Mouse (Mus musculus): Measurements from ENCODE around the gene Nfu1. TPM values are rescaled to one million over a fixed set of nuclear protein-coding genes. Genes with fewer than 3 reads are reported as not detected.

Nfu1 gene
- polyA plus RNA-seq, 1 experiment from 2014 or later, result 104 TPM

DNA sequence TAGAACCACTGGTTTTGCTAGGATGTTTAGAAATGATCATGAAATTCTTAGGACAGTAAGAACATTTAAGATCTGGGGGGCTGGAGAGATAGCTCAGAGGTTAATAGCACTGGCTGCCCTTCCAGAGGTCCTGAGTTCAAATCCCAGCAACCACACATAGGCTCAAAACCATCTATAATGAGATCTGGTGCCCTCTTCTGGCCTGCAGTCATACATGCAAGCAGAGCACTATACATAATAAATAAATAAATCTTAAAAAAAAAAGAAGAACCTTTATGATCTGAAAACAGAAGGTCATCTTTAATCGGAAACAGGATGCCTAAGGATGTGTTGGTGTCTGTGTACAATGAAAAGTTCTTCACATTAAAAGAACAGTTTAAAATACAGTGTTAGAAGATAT, 50.7 kb downstream of the Nfu1 start:
- no peaks in the 10 kb centered on the region for H3K4me1 ChIP-seq (ENCODE audit: control insufficient read depth, insufficient read depth, low read length)
- no peak overlapping the region for H3K4me3 ChIP-seq (ENCODE audit: low read depth, low read length)
- no peak overlapping the region for H3K27ac ChIP-seq (replicated peaks; ENCODE audit: low read depth, low read length)
- H3K9me3 ChIP-seq (replicated peaks; ENCODE audit: control insufficient read depth, low read length), result no peaks in the 10 kb centered on the region
- no peaks in the 10 kb centered on the region for H3K27me3 ChIP-seq (ENCODE audit: control insufficient read depth, insufficient read depth, low read length)
- DNase-seq (ENCODE audit: low spot score) (no peak), ATAC-seq (replicated peaks; ENCODE audit: insufficient number of reproducible peaks, low FRiP score, low TSS enrichment, low read depth) (no peak)
- H3K9ac ChIP-seq (replicated peaks; ENCODE audit: low read length), result no peak overlapping the region
- 89% methylated on average over 1 of the region's 1 CpGs for WGBS
- no peak overlapping the region for H3K4me2 ChIP-seq (ENCODE audit: low read depth, low read length)
- no peaks in the 10 kb centered on the region; the same call in none of the 2 replicates for H3K36me3 ChIP-seq (replicated peaks; ENCODE audit: control insufficient read depth, insufficient read depth, low read depth, low read length)

DNA sequence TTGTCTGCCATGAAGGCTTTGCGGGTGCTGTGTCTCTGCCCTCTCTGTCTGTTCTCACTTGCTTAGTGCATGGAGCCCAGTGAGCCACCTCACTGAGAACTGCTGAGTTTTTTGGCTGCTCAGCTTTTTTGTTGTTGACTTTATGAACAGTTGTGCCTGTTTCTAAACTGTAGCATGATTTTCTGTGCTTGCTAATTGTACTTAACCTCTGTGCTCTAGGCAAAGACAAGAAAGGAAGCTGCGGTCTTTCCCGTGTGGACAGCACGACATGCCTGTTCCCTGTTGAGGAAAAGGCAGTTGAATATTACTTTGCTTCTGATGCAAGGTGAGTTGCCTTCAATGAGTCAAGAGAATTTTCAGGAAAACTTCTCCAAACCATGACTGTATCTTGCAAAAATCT, 54.5 kb downstream of the Nfu1 start:
- peaks cover 4% of the 10 kb centered on the region for H3K36me3 ChIP-seq (replicated peaks; ENCODE audit: control insufficient read depth, insufficient read depth, low read depth, low read length)
- no peak overlapping the region for H3K9ac ChIP-seq (replicated peaks; ENCODE audit: low read length)
- WGBS, result 90% methylated on average over 4 of the region's 4 CpGs
- no peak for DNase-seq (ENCODE audit: low spot score)
- no peak for ATAC-seq (replicated peaks; ENCODE audit: insufficient number of reproducible peaks, low FRiP score, low TSS enrichment, low read depth)
- no peak overlapping the region for H3K27ac ChIP-seq (replicated peaks; ENCODE audit: low read depth, low read length)
- no peaks in the 10 kb centered on the region for H3K9me3 ChIP-seq (replicated peaks; ENCODE audit: control insufficient read depth, low read length)
- no peaks in the 10 kb centered on the region for H3K27me3 ChIP-seq (ENCODE audit: control insufficient read depth, insufficient read depth, low read length)
- no peak overlapping the region for H3K4me2 ChIP-seq (ENCODE audit: low read depth, low read length)
- H3K4me3 ChIP-seq (ENCODE audit: low read depth, low read length), result no peak overlapping the region
- no peaks in the 10 kb centered on the region for H3K4me1 ChIP-seq (ENCODE audit: control insufficient read depth, insufficient read depth, low read length)

DNA sequence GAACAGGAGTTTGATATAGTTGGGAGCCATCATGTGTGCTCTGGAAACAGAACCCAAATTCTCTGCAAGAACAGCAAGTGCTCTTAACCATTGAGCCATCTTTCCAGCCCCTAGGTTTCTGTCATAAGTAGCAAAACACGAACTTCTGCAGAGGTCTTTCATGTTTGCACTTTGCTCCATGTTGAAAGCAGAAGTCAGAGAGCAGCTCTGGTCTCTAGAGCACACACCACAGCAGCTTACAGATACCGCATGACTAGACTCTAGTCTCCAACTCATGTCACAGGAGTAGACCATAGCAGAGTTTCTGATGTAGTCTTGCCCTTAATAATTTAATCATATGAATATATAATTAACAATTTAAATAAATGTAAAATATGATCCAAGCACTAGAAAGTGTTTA, 59.2 kb downstream of the Nfu1 start:
- Histone ChIP-seq H3K4me3 (ENCODE audit: low read depth, low read length) (no peak overlapping the region), H3K9me3 (replicated peaks; ENCODE audit: control insufficient read depth, low read length) (no peaks in the 10 kb centered on the region), H3K27ac (replicated peaks; ENCODE audit: low read depth, low read length) (no peak overlapping the region), H3K36me3 (replicated peaks; ENCODE audit: control insufficient read depth, insufficient read depth, low read depth, low read length) (peaks cover 4% of the 10 kb centered on the region), H3K4me1 (ENCODE audit: control insufficient read depth, insufficient read depth, low read length) (no peaks in the 10 kb centered on the region), H3K27me3 (ENCODE audit: control insufficient read depth, insufficient read depth, low read length) (no peaks in the 10 kb centered on the region), H3K9ac (replicated peaks; ENCODE audit: low read length) (no peak overlapping the region), H3K4me2 (ENCODE audit: low read depth, low read length) (no peak overlapping the region)
- 89% methylated on average over 2 of the region's 2 CpGs for WGBS
- ATAC-seq (replicated peaks; ENCODE audit: insufficient number of reproducible peaks, low FRiP score, low TSS enrichment, low read depth) (no peak), DNase-seq (ENCODE audit: low spot score) (no peak)

DNA sequence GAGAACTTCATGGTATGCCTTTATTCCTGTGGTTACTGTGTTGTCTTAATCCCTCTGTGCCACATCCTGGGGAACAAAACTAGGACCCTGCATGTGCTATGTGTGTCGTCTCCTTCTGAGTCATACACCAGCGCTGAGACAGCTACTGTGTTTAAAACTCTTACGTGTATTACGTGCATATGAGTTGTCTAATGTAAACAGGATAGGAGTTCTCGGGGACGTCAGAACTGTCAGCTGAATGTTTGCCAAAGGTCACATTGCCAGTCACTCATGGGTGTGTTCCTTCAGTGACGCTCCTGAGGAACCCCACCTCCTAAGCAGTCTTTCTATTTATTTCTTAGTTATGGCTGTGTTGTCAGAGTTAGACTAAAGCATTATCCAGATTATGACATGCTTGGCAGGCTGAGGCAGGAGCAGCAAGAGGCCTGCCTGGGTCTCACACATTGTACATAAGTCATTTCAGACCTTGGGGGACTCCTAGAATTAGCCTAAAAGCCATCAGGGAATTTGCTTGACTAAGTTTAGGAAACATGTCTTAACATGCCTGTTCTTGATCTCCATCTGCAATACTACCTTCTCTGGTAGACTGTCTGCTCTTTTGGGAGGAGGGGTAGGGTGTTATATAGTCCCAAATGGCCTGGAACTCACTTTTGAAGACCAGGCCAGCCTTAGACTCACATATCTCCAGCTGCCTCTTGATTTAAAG, 60.3 kb downstream of the Nfu1 start:
- H3K4me1 ChIP-seq (ENCODE audit: control insufficient read depth, insufficient read depth, low read length), result no peaks in the 10 kb centered on the region

DNA sequence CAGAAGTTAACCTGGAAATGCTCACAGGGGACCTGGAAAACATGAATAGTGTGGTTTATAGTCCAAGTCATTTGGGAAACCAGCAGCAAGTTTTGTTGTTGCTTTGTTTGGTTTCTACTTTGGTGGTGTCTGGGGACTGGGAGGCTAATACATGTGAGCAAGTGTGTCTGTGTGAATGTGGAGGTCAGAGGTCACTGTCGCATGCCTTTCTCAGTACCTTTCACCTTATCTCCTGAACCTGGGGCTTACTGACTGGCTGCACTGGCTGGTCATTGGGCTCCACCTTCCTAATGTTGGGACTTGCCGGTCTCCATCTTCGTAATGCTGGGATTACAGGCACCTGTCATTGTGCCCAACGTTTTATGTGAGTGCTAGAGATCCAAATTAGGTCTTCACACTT, 61.6 kb downstream of the Nfu1 start:
- 88% methylated on average over 4 of the region's 4 CpGs for WGBS
- Histone ChIP-seq H3K4me3 (ENCODE audit: low read depth, low read length) (no peak overlapping the region), H3K27ac (replicated peaks; ENCODE audit: low read depth, low read length) (no peak overlapping the region), H3K9ac (replicated peaks; ENCODE audit: low read length) (no peak overlapping the region), H3K4me2 (ENCODE audit: low read depth, low read length) (no peak overlapping the region), H3K9me3 (replicated peaks; ENCODE audit: control insufficient read depth, low read length) (no peaks in the 10 kb centered on the region), H3K4me1 (ENCODE audit: control insufficient read depth, insufficient read depth, low read length) (no peaks in the 10 kb centered on the region), H3K36me3 (replicated peaks; ENCODE audit: control insufficient read depth, insufficient read depth, low read depth, low read length) (peaks cover 4% of the 10 kb centered on the region), H3K27me3 (ENCODE audit: control insufficient read depth, insufficient read depth, low read length) (no peaks in the 10 kb centered on the region)
- no peak for ATAC-seq (replicated peaks; ENCODE audit: insufficient number of reproducible peaks, low FRiP score, low TSS enrichment, low read depth)
- DNase-seq (ENCODE audit: low spot score), result no peak

More for the DNA sequence above, 60.3 kb downstream of the Nfu1 start:
- no peak overlapping the region for H3K4me3 ChIP-seq (ENCODE audit: low read depth, low read length)
- H3K27ac ChIP-seq (replicated peaks; ENCODE audit: low read depth, low read length), result no peak overlapping the region
- no peak overlapping the region for H3K9ac ChIP-seq (replicated peaks; ENCODE audit: low read length)
- H3K27me3 ChIP-seq (ENCODE audit: control insufficient read depth, insufficient read depth, low read length), result no peaks in the 10 kb centered on the region
- ATAC-seq (replicated peaks; ENCODE audit: insufficient number of reproducible peaks, low FRiP score, low TSS enrichment, low read depth) (no peak), DNase-seq (ENCODE audit: low spot score) (no peak)
- H3K9me3 ChIP-seq (replicated peaks; ENCODE audit: control insufficient read depth, low read length), result no peaks in the 10 kb centered on the region
- H3K36me3 ChIP-seq (replicated peaks; ENCODE audit: control insufficient read depth, insufficient read depth, low read depth, low read length), result peaks cover 4% of the 10 kb centered on the region
- H3K4me2 ChIP-seq (ENCODE audit: low read depth, low read length), result no peak overlapping the region
- 91% methylated on average over 7 of the region's 7 CpGs for WGBS

DNA sequence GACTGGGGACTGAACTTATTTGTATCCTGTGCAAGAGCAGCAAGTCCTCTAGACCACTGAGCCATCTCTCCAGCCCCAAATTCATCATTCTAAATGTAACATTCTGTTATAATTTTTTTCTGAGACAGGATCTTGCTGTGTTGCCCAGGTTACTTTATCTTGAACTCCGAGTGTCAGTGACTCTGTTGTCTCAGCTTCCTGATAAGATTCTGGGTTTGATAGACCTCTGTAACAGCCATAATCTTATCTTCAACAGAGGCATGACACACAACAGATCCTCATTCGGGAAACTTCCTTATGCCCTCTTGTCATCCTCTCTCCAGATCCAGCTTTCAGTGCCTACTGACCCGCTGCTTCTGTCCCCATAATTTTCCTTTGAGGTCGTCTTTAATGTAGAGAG, 63.7 kb downstream of the Nfu1 start:
- Histone ChIP-seq H3K4me1 (ENCODE audit: control insufficient read depth, insufficient read depth, low read length) (no peaks in the 10 kb centered on the region), H3K4me2 (ENCODE audit: low read depth, low read length) (no peak overlapping the region), H3K9me3 (replicated peaks; ENCODE audit: control insufficient read depth, low read length) (no peaks in the 10 kb centered on the region), H3K27me3 (ENCODE audit: control insufficient read depth, insufficient read depth, low read length) (no peaks in the 10 kb centered on the region), H3K36me3 (replicated peaks; ENCODE audit: control insufficient read depth, insufficient read depth, low read depth, low read length) (peaks cover 4% of the 10 kb centered on the region), H3K27ac (replicated peaks; ENCODE audit: low read depth, low read length) (no peak overlapping the region), H3K9ac (replicated peaks; ENCODE audit: low read length) (no peak overlapping the region), H3K4me3 (ENCODE audit: low read depth, low read length) (no peak overlapping the region)
- ATAC-seq (replicated peaks; ENCODE audit: insufficient number of reproducible peaks, low FRiP score, low TSS enrichment, low read depth) (no peak), DNase-seq (ENCODE audit: low spot score) (no peak)
- 88% methylated on average over 4 of the region's 4 CpGs for WGBS

DNA sequence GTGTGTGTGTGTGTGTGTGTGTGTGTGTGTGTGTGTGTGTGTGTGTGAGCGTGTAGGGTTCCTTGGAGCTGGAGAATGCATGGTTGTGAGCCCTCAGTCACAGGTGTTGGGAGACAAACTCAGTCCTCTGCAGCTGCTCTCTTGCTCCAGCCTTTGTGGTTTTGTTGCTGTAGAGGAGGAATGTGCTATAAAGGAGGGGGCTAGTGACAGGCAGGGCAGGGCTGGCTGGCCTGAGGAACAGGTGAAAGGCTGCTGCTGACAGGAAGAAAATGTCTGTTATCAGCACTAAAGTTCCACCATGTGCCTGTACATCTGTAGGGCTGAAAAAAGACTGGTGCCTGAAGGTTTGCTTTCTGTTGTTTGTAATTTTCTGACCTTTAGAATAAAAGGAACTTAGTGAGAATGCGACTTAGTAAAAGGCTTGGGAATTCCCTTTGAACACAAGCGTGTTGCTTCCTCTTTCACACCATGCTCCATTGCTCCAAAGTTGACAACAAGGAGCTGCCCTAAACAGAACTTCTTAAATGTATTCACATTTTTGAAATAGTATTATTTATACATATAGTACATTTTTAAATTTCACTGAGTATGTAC, 66.2 kb downstream of the Nfu1 start:
- Histone ChIP-seq H3K4me1 (ENCODE audit: control insufficient read depth, insufficient read depth, low read length) (no peaks in the 10 kb centered on the region), H3K4me2 (ENCODE audit: low read depth, low read length) (no peak overlapping the region), H3K9me3 (replicated peaks; ENCODE audit: control insufficient read depth, low read length) (no peaks in the 10 kb centered on the region), H3K36me3 (replicated peaks; ENCODE audit: control insufficient read depth, insufficient read depth, low read depth, low read length) (no peaks in the 10 kb centered on the region; the same call in 1 of the 2 replicates), H3K27me3 (ENCODE audit: control insufficient read depth, insufficient read depth, low read length) (no peaks in the 10 kb centered on the region), H3K9ac (replicated peaks; ENCODE audit: low read length) (no peak overlapping the region), H3K4me3 (ENCODE audit: low read depth, low read length) (no peak overlapping the region), H3K27ac (replicated peaks; ENCODE audit: low read depth, low read length) (no peak overlapping the region)
- 82% methylated on average over 3 of the region's 3 CpGs for WGBS
- ATAC-seq (replicated peaks; ENCODE audit: insufficient number of reproducible peaks, low FRiP score, low TSS enrichment, low read depth), result no peak
- DNase-seq (ENCODE audit: low spot score), result no peak

Measured in embryonic facial prominence, embryonic 11.5 days (tissue).